Mouse (Mus musculus) CD4-positive, CD25-positive, alpha-beta regulatory T cell, adult 4 months (primary cell): ENCODE data around the gene Clasp1. TPM values are rescaled to one million over a fixed set of nuclear protein-coding genes. Genes with fewer than 3 reads are reported as not detected.

ENCODE experiments used
- ATAC-seq: one replicate; pipeline ENCODE4 v1.8.0; 2017
- polyA plus RNA-seq, 2 experiments: library from polyadenylated mRNA; unstranded; fragments of 100-300 nt; shearing (Covaris generic); gene quantifications; one replicate each; pipeline ENCODE4 v1.2.1; 2017

The Clasp1 gene
- polyA plus RNA-seq, 2 experiments from 2014 or later, result 43.6 to 64.9 TPM

DNA sequence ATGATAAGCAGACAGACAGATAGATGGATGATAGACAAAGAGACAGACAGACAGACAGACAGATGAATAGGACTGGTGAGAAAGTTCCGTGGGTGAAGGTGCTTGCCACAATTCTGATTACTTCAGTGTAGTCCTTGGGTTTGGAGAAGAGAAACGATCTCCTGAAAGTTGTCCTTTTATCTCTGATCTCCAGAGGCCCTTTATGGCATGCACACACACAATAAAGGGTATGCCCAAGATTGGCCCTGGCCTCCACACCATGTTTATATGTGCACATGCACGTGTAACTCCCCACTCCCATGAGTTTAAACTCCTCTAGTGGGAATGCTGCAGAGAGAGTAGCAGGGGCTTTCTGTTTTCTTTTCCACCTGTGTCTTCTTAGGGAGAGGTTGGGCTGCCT lies 14.6 kb downstream of the Clasp1 start:
- no peak for ATAC-seq

DNA sequence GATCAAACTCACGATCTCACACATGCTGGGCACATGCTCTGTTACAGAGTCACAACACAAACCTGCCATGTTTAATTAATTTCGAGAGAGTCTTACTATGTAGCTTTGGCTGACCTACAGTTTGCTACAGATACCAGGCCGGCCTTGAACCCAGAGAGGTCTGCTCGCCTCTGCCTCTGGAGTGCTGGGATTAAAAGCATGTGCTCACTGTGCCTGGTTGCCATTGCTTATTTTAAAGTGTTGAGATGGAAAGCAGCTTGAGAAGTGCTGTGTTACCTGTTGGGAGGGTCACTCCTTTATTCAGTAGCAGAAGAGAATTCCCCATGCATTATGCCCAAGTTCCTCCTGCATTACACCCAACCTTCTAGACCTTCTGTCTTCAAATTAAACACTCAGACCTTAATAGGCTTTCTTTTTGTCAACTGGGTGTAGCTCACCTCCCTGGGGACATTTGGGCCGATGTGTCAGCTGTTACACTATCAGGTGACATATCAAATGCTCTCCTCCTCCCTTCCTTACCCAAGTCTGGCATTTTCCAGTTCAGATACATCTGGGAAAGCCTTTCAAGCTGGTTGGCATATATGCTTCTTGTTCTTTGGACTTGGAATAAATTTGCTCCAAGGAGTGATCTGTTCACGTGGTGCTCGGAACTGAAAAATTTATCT lies 18.9 kb downstream of the Clasp1 start:
- ATAC-seq, result no peak

DNA sequence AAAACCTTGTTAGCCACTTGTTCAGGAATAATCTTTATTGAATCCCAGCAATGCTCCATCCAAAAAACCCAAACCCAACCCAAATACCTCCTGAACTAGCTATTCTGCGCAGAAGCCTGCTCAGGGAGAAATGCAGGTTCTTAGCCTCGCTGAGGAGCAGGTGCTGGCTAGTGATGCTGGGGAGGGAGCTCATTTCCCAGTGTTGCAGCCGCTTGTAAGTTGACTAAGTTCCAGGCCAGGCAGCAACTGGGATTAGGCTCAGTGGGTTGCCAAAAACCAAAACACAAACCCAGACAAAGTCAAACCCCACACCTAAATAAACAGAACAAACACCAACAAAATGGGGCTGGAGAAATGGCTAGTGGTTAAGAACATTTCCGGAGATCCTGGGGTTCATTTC lies 20.4 kb downstream of the Clasp1 start:
- ATAC-seq, result no peak

DNA sequence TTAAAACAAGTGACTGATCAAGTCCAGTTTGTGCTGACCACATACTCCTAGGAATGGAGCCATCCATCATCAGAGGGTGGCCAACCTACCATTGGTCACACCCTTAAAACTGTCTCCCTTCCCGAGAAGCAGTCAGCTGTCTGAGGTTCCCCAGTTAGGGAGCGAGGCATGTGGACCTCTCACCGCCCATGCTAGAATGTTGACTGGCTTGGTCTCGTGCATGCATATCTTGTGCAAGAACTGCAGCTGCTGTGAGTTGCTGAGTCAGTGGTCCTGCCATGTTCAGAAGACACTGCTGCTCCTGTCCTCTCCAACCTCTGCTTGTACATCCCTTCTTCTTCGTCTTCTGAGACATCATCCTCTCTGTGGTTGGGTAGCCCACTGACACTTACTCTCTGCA lies 22.0 kb downstream of the Clasp1 start:
- no peak for ATAC-seq

DNA sequence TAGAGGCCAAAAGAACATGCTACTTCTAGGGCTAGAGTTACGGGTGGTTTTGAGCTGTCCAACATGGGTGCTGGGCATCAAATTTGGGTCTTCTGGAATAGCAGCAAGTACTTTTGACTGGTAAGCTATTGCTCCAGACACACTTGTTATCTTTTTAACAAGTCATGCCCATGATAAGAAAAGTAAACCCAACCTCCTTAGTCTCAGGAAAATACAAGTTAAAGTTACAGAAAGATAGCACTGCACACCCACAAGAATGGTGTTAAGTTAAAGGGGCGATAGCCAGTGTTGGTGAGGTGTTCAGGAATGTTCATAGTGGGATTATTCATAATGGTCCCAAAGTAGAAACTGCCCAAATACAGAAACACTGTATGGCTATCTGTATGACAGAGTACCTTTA lies 24.3 kb downstream of the Clasp1 start:
- ATAC-seq, result no peak

DNA sequence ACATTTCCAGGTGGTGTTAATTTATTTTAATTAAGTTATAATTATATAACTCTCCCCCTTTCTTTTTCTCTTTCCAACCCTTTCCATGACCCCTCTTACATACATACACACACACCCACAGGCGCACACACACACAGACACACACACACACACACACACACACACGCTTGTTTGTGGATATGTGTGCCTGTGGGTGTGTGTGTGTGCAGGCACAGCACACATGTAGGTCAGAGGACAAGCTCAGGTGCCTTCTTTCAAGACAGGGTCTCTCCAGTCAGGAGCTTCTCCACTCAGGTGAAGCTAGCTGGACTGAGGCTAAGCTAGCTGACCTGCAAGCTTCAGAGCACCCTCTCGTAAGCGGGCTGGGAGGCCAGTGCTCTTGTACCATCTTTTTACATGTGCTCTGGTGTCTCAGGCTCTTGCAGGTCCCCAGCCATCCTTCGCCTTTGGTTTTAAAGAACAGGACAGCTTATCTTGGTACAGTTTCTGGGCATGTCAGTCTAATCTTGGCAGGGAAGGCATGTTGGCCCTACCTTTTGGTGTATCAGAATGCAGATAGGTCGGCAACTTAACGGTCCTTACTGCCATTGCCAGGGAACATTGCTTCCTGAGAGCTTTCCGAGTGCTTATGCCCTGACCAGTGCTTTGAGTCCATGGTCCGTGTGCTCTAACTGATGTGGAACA lies 28.3 kb downstream of the Clasp1 start:
- ATAC-seq, result no peak

DNA sequence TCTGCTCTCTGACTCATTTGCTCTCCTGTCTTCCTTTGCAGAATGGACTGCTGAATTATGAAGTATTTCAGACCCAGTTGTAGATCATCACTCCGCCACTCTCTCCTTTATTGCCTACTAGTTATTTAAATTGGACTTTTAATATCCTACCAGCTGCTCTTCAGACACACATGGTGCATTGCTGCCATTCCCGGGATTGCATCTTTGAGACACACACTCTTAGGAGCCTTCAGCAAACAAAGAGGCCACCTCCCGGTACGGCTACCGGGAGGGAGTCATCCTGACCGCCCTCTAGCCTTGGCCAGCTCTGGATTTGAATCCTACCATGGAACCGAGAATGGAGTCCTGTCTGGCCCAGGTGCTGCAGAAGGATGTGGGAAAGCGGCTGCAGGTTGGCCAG lies 30.5 kb downstream of the Clasp1 start:
- no peak for ATAC-seq

DNA sequence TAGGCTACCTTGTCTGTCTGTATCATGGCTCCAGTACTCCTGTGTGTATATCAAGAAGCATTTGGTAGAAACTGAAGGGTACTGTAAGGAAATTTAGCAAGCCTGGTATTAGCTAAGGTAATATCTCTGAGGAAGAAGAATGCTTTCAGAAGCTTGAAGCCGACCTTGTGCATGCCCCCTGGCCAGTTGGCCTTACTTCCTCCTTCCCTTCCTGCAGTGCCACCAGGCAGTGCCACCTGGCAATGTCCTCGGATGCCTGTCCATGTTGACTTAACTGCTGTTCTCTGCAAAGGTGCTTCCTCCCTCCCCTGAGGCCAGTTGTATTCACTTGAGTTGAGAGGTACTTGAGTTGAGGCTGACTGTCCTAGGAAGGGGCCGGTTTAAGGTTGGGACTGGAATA lies 32.3 kb downstream of the Clasp1 start:
- ATAC-seq, result no peak

DNA sequence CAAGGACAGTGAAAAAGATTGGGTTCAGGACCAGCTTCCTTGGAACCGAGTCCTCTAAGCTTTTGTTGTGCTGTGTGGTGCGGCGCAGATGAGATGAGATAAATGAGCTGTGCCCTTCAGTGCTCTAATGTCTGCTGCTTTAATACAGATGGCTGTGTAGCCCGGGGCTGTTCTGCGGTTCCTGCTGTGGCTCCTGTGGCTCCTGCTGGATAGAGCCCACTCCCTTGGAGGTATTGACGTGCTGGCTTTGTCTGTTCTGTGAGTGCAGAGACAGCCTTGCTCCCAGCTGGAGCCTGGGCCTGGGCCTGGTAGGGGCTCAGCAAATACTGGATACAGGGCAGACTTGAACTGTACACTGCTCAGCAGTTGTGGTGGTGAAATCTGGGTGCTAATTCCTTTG lies 34.0 kb downstream of the Clasp1 start:
- ATAC-seq, result no peak

DNA sequence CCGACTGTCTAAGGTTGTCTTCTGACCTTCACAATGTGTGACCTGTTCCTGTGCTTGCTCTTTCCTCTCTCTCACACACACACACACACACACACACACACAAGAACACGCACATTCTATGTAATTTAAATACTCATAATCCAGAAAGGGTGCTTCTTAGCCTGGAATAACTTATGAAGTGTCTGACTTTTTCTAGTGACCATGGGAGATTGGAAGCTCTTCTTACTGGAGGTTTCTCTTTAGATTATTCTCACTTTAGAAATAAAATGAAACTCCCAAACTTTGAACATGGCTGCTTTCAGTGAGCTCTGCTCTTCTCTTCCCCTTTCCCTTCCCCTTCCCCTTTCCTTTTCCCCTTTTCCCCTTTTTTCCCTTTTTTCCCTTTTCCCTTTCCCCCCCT lies 37.1 kb downstream of the Clasp1 start:
- peak; percentile 69 for ATAC-seq

DNA sequence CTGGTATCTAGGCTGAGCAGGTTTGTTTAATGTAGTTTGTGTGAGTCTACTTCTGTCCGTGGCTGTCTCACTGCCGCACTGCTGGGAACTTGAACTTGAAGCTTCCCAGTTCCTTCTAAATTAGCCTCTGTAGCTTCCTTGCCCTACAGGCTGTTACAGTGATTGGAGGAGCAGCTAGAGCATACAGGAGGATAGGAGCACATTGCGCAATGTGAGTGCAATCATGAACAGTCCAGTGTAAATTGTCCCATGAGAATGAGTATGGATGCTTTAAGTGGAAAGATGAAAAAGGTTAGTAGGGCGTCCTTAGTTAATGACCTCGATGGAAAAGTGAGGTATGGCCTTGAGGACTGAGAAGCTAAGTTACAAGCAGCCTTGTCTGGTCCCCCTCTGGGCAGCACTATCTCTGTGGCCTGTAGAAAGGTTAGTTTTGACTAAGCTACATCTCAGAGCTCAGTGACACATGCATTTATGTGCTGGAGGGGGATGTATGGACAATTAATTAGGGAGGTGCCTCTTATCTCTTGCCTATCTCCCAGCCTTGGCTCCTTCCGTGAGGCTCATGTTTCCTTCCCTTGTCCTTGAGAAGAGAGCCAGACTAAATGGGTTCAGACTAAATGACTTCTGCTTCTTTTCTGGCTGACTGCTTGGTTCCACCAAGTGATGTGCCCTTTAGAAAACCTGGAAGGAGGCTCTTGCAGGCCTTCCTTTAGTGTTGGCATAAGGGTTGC lies 39.7 kb downstream of the Clasp1 start:
- no peak for ATAC-seq

DNA sequence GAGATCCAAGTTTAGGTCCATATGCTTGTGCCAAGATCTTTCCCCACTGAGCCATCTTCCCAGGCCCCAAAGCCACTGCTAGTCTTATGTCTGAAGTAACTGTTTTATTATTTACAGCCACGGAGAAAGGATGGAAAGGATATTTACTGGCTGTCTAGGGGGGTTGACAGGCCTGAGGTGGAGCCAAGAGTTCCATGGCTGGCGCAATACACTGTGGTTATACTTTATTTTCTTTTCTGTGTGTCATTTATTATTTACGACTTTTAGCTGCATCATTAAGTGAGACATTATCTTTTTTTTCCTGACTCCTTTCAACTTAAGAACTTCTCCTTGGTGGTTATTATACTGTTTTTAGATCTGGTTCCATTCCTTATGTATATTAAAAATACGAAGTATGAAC lies 42.7 kb downstream of the Clasp1 start:
- no peak for ATAC-seq

DNA sequence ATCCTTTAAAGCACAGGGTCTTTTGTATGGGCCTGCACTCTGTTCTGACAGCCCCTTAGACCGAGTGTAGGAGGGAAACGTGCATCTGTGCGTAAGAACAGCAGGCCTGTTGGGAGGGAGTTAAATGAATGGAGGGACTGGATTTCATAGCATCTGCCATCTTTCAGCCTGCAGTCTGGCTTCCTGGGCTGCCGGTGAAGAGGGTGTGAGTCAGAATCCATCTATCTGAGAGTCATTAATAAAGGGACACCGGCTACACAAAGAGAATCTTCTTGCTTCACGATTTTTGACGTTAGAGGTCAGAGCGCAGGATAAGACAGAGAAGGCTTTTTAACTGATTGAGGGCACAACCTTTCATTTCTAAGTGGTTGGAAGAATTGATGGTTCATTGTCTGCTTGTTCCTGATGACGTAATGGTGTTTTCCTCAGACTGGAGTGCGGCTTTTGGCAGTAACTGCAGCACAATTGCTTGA lies 46.2 kb downstream of the Clasp1 start:
- no peak for ATAC-seq

DNA sequence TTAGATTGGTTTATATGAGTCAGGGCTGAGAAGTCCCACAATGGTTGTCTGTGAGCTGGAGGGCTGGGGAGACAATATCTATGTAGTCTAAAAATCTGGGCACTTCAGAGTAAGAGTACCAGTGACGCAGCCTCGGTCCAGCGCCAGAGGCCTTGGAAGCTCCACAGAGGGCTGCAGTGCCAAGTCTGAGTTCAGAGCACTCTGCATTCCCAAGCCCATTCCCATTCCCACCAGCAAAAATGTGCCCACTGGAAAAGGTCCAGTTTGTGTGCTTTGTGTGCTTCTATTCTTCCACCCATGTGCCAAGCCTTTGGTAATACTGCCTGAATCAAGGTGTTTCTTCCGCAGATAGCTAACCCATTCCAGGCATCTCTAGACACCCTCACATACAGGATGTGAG lies 49.0 kb downstream of the Clasp1 start:
- no peak for ATAC-seq

DNA sequence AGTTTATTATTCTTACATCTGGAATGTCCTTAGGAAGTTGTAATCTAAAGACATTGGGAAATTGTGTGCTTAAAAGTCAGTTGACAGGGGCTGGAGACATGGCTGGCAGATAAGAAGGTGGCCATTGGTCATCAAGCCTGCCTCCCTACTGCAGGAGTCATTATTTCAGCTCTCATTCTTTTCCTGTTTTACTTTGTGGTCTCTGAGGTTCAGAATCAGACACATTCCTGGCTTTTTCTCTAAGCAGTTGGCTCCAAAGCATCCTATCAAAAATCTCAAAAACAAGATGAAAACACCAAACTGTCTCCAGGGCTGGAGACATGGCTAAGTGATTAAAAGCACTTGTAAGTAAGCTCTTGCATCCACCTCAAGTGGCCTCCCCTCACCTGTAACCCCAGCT lies 49.5 kb downstream of the Clasp1 start:
- ATAC-seq, result no peak

DNA sequence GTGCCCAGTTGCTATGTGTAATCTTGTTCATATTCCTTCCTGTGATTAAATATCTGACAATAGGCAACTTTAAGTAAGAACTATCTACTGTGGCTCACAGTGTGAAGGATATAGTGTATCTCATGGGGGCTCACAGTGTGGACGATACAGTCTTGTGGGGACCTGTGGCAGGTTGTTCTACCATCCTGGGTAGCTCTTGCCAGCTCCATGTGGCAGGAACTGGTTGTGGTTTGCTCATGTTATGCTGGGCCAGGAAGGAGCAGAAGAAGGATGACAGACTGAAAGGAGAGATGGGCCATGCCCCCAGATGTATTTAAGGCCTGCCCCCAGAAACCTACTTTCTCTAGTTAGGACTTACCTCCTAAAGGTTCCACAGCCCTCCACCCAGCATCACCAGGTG lies 51.7 kb downstream of the Clasp1 start:
- no peak for ATAC-seq

DNA sequence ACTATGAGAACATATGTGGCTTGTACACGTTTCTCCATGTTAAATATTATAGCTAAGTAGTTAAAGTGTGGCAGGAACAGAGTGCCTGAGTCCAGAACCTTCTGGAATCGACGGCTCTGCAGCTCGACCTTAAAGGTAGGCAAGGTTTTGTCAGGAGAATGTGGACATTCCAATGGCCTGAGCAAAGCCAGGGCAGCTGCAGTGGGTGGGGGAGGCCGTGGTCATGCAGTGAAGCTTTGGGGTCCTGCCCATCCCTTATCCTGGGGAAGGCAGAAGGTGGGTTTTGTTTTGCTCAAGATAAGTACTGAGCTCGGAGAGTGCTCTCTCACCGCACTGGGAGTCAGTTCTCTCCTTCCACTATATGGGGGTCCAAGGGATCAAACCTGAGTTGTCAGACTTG lies 55.6 kb downstream of the Clasp1 start:
- ATAC-seq, result no peak

DNA sequence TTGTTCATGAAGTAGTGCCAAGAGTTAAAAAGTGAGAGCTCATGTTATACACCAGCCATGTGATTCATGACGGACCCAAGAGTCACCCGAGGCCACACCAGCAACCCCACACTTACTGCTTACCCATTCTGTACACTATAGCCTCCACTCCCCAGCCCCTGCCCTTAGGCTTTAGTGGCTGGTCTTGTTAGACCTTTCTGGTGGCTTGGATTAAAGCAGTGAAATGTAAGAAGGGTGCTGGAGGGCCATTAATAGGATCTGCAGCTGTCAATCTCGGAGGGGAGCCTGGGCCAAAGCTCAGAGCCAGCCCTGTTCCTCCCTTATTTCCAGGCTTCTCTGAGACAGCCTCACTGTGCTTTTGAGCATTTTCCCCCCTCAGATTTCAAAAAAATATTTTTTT lies 56.1 kb downstream of the Clasp1 start:
- no peak for ATAC-seq

DNA sequence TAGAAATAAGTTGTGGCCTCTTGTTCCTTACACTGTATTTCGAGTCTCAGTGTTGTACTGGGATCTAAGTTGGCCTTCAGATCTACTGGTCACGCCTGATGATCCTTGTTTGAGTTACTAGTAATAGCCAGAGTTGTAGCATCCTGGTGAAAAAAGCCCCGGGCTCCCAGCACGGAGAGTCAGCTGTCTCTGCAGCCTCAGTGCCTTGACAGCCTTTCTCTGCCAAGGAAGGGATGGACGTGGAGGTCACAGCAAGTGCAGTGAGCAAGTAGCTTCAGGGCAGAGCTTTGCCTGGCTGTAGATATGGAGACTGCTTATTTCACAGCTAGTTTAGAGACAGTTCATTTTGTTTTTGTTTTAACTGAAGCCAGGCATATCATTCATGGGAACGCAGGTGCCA lies 56.6 kb downstream of the Clasp1 start:
- no peak for ATAC-seq

DNA sequence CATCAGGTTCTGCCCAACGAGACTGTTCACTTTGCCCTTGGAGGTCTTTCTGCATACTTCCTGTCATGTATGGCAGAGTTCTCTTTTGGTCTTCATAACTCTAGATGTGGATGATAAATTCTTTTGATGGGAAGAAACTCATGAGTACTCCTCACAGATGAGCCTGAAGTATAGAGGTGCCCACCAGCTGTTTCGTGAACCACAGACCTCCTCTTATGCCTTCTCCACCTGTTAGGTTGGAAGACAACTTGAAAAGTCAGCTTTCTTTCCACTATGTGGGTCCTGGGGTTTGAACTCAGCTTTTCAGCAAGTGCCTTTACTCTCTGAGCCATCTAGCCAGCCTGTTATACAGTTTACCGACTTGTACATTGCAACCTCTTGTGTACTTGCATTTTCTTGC lies 57.1 kb downstream of the Clasp1 start:
- no peak for ATAC-seq

DNA sequence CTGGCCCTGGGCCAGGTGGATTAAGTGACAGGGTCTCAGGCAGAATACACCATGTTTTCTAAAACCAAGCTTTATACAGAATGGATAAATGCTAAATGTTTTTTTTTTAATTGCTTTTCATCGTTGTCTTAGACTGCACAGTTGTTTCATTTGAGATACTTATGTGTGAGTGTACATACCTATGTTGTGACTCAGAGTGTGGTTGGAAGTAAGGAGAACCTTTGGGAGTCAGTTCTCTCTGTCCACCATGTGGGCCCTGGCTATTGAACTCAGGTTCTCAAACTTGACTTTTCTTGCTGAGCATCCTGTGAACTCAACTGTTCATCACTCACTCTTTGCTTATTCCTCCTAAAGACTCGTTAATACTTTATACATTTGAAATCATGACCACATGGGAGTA lies 58.3 kb downstream of the Clasp1 start:
- ATAC-seq, result no peak

DNA sequence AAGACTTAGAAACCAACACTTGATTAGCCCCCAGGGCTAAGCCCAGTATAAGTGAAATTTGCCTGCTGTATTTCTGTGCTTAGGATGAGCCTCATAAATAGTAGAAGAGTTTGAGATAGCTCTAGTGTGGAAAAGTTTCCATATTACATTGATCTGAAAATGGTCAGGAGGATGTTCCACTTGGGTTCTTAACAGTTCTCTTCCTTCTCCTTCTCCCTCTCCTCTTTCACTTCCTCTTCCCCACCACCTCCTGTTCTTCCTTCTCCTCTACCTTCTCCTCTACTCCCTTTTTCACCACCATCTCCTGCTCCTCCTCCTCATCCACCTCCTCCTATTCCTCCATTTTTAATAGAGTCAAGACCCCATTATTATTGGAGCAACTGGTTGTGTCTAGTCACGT lies 59.4 kb downstream of the Clasp1 start:
- ATAC-seq, result no peak

DNA sequence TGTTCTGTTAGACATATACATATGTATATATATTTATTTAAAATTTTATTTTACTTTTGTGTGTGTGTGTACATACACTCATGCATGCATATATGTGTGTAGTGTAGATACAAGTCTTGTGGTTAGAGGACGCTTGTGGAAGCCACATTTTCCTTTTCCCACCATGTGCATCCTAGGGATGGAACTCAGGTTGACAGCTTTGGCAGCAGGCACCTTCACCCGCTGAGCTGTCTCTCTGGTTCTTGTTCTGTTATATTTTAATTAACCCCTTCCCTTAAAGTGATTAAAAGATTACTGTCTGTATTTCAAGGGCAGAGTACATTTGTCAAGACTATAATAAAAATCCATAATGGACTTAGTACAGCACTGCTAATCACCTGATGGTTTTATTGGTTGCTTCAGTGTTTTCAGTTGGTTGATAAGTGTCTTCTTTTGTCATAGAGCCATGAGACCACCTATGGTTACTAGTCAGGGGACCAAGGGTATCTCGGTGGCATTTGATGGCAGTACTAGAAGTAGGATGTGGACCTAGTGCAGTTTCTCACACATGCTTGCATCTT lies 62.1 kb downstream of the Clasp1 start:
- no peak for ATAC-seq

DNA sequence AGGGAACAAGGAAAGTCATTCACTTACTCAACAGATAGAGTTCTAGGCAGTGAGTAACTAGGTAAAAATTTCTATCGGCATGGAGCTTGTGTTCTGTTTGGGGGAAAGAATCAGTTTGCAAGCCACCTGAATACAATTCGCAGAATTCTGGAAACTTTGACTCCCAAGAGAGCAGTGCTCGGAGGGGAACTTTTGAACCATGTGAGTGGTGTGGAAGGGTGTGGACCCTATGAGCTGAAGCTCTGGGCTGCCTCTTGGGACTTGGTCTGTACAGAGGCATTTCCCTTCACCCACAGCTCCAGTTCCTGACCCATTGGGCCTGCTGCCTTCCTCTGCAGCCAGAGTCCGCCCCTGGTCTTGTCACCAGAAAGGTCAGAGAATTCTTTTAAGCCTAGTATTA lies 64.7 kb downstream of the Clasp1 start:
- ATAC-seq, result no peak
